Mouse (Mus musculus) lung, embryonic 14.5 days (tissue): Measurements from ENCODE around the gene Gm20817. TPM values are rescaled to one million over a fixed set of nuclear protein-coding genes. Genes with fewer than 3 reads are reported as not detected.
"Not testable (repeated sequence)": the region's sequence is repeated elsewhere in the genome, so short reads cannot be mapped to it uniquely, and the experiment has no call there.

Experiments
- ATAC-seq: fragments of 200-750 bp; cut with Nextera tagmentation; 2 replicates; pipeline ENCODE4 v1.8.0; 2017; ENCODE audit warnings: mild to moderate bottlenecking, moderate TSS enrichment, moderate library complexity; ENCODE audit not compliant: insufficient read depth
- DNase-seq: peaks from one replicate; pipeline ENCODE4 v3.0.0-alpha.2; 2015
- H3K27ac ChIP-seq: fragments of 300-500 bp; sonication (generic); 2 replicates; pipeline ENCODE4 v1.5.1; 2014; ENCODE audit warnings: low read depth, mild to moderate bottlenecking, moderate library complexity
- H3K27me3 ChIP-seq: fragments of 300-500 bp; sonication (generic); 2 replicates; pipeline ENCODE4 v1.6.1; 2014; ENCODE audit warnings: low read length, control low read depth; ENCODE audit not compliant: insufficient read depth
- H3K36me3 ChIP-seq: fragments of 300-500 bp; sonication (generic); 2 replicates; pipeline ENCODE4 v1.6.1; 2014; ENCODE audit warnings: control low read depth; ENCODE audit not compliant: insufficient read depth
- H3K4me1 ChIP-seq: fragments of 300-500 bp; sonication (generic); 2 replicates; pipeline ENCODE4 v1.6.1; 2014; ENCODE audit warnings: antibody characterized with exemption, control low read depth; ENCODE audit not compliant: insufficient read depth
- H3K4me2 ChIP-seq: fragments of 300-500 bp; sonication (generic); 2 replicates; pipeline ENCODE4 v1.6.1; 2014; ENCODE audit warnings: mild to moderate bottlenecking
- H3K4me3 ChIP-seq: fragments of 300-500 bp; sonication (generic); 2 replicates; pipeline ENCODE4 v1.5.1; 2014; ENCODE audit warnings: low read depth, low read length
- H3K9ac ChIP-seq: fragments of 300-500 bp; sonication (generic); 2 replicates; pipeline ENCODE4 v1.6.1; 2014
- H3K9me3 ChIP-seq: fragments of 300-500 bp; sonication (generic); 2 replicates; pipeline ENCODE4 v1.6.1; 2016; ENCODE audit warnings: low read depth, low read length, control low read depth
- WGBS: fragments of 180-500 bp; shearing (Covaris S2); extraction: QIAGEN DNeasy Blood & Tissue Kit; methylation state at CpG from one replicate; pipeline ENCODE4 v1.1.7; 2014; 5-methylcytosine and 5-hydroxymethylcytosine counted together
- polyA plus RNA-seq: library from polyadenylated mRNA; unstranded; fragments of >200 nt; fragmentation: Nextera tagmentation; extraction: Ambion mirVana; gene quantifications from 2 replicates; pipeline ENCODE4 v1.2.1, GENCODE M21; 2014

The Gm20817 gene
- polyA plus RNA-seq: not detected in 2 replicates

DNA sequence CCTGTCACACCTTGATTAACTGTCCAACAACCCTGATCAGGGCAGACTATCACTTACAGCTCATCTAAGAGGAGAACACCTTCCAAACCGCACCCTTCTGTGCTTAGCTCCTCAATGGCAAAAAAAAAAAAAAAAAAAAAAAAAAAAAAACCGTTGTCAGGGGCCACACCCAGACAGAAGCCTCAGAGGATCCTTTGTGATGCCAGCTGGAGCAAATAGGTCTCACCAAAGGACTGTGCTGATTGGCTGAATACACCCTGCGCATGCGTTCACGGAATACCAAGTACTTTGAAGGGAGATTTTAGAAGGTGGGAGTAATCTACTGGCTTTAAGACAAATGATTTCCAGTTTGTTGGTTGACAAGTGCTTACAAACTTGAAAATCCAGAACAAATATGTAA, at the start of gene Gm20817:
Gene Gm20817, minus strand, starts transcription at position 101 of the 400 bp plus-strand sequence.
- not testable (repeated sequence) for H3K4me1 ChIP-seq, DNase-seq, ATAC-seq, H3K4me2 ChIP-seq, H3K4me3 ChIP-seq, H3K36me3 ChIP-seq, H3K9ac ChIP-seq, H3K27me3 ChIP-seq, H3K27ac ChIP-seq, H3K9me3 ChIP-seq
- no CpG with 5 or more reads among the region's 5 CpGs for WGBS
